Mouse (Mus musculus): Measurements from ENCODE around the gene Gtf2i.

The Gtf2i gene

GRCm38 (mm10) chr5:134209931-134210554, 104.5 kb downstream of the Gtf2i start:
- no peak for DNase-seq (ENCODE audit: low spot score)

- DNase-seq (ENCODE audit: low spot score), result no peak
Measured at GRCm38 (mm10) chr5:134206721-134207120, 107.8 kb downstream of the Gtf2i start.

GRCm38 (mm10) chr5:134193664-134194063, 120.9 kb downstream of the Gtf2i start:
- DNase-seq (ENCODE audit: low spot score), result no peak

GRCm38 (mm10) chr5:134188571-134188970, 126.0 kb downstream of the Gtf2i start:
- no peak for DNase-seq (ENCODE audit: low spot score)
